Comparison of ENCODE assay signal across 15 mouse cellular contexts in genomic region chr2:75611041-75611805, GRCm38 (mm10).
"Had no signal": no experiment of that assay in that cellular context is flagged by ENCODE, and none has a peak within 500 bp of the region (broad histone marks: within the 10 kb centered on the region; RNA-seq: fewer than 3 reads in every experiment).

No protein-coding gene starts in this region.

- H3K27me3 ChIP-seq: stomach, embryonic 15.5 days had no signal

- H3K9me3 ChIP-seq: midbrain, embryonic 10.5 days; midbrain, embryonic 12.5 days; neural tube, embryonic 13.5 days; neural tube, embryonic 15.5 days; stomach, embryonic 15.5 days had no signal

- DNase-seq: liver, postnatal 0 days; lung, postnatal 10 days; lung, postnatal 4 days; midbrain, embryonic 14.5 days; right cerebral cortex, postnatal 14 days; thymus, adult 2 months; thymus, postnatal 25 days; thymus, postnatal 4 days had no signal

- H3K36me3 ChIP-seq: midbrain, embryonic 10.5 days; midbrain, embryonic 12.5 days; neural tube, embryonic 13.5 days; neural tube, embryonic 15.5 days; stomach, embryonic 15.5 days had no signal

- H3K4me3 ChIP-seq: midbrain, embryonic 10.5 days; midbrain, embryonic 12.5 days; neural tube, embryonic 13.5 days; neural tube, embryonic 15.5 days; stomach, embryonic 15.5 days had no signal

- H3K4me2 ChIP-seq: lung, embryonic 14.5 days; midbrain, embryonic 12.5 days; neural tube, embryonic 13.5 days; neural tube, embryonic 15.5 days; stomach, embryonic 15.5 days had no signal

- ATAC-seq: liver, postnatal 0 days; midbrain, embryonic 16.5 days had no signal

- H3K9ac ChIP-seq: liver, postnatal 0 days; lung, embryonic 14.5 days; midbrain, embryonic 12.5 days; neural tube, embryonic 13.5 days; neural tube, embryonic 15.5 days; stomach, embryonic 15.5 days had no signal

- H3K27ac ChIP-seq: midbrain, embryonic 10.5 days; midbrain, embryonic 12.5 days; neural tube, embryonic 13.5 days; neural tube, embryonic 15.5 days; stomach, embryonic 15.5 days had no signal
